Mouse (Mus musculus) midbrain, embryonic 15.5 days (tissue): Measurements from ENCODE around the gene Gm17581. TPM values are rescaled to one million over a fixed set of nuclear protein-coding genes. Genes with fewer than 3 reads are reported as not detected.

Experiments used
- ATAC-seq: fragments of 200-750 bp; cut with Nextera tagmentation; replicated peaks from 2 replicates; pipeline ENCODE4 v1.8.0; 2017; ENCODE audit warnings: moderate TSS enrichment
- H3K27ac ChIP-seq: fragments of 300-500 bp; sonication (generic); 2 replicates; pipeline ENCODE4 v1.5.1; 2015; ENCODE audit warnings: mild to moderate bottlenecking, inconsistent platforms
- H3K27me3 ChIP-seq: fragments of 300-500 bp; sonication (generic); replicated peaks from 2 replicates; pipeline ENCODE4 v1.6.1; 2015; ENCODE audit warnings: inconsistent platforms
- H3K36me3 ChIP-seq: fragments of 300-500 bp; sonication (generic); replicated peaks from 2 replicates; pipeline ENCODE4 v1.6.1; 2015; ENCODE audit warnings: inconsistent platforms
- H3K4me1 ChIP-seq: fragments of 300-500 bp; sonication (generic); 2 replicates; pipeline ENCODE4 v1.6.1; 2015; ENCODE audit warnings: inconsistent platforms
- H3K4me2 ChIP-seq: fragments of 300-500 bp; sonication (generic); 2 replicates; pipeline ENCODE4 v1.6.1; 2015; ENCODE audit warnings: inconsistent platforms, mild to moderate bottlenecking, moderate library complexity
- H3K4me3 ChIP-seq: fragments of 300-500 bp; sonication (generic); 2 replicates; pipeline ENCODE4 v1.5.1; 2015; ENCODE audit warnings: mild to moderate bottlenecking, inconsistent platforms
- H3K9ac ChIP-seq: fragments of 300-500 bp; sonication (generic); 2 replicates; pipeline ENCODE4 v1.6.1; 2015; ENCODE audit warnings: mild to moderate bottlenecking, inconsistent platforms
- H3K9me3 ChIP-seq: fragments of 300-500 bp; sonication (generic); 2 replicates; pipeline ENCODE4 v1.6.1; 2016; ENCODE audit warnings: inconsistent platforms
- WGBS: fragments of 180-500 bp; shearing (Covaris S2); methylation state at CpG from one replicate; pipeline ENCODE4 v1.1.7; 2015; ENCODE audit warnings: mixed read lengths; 5-methylcytosine and 5-hydroxymethylcytosine counted together
- polyA plus RNA-seq: library from polyadenylated mRNA; unstranded; fragments of >200 nt; fragmentation: Nextera tagmentation; extraction: Ambion mirVana; gene quantifications from 2 replicates; pipeline ENCODE4 v1.2.1, GENCODE M21; 2015

Gene Gm17581
- polyA plus RNA-seq, 1 experiment from 2014 or later = not detected

- ATAC-seq = peak; percentile 62; the same call in 1 of the 2 replicates
- Histone ChIP-seq H3K36me3 (no peaks in the 10 kb centered on the region), H3K4me2 (no peak overlapping the region), H3K9ac (no peak overlapping the region), H3K27ac (no peak overlapping the region), H3K4me1 (no peaks in the 10 kb centered on the region), H3K9me3 (no peaks in the 10 kb centered on the region), H3K27me3 (no peaks in the 10 kb centered on the region), H3K4me3 (no peak overlapping the region)
- WGBS = 47% methylated on average over 13 of the region's 13 CpGs
These were observed 29.2 kb upstream of the Gm17581 start for GRCm38 (mm10) chr2:155764679-155765418.

- no peaks in the 10 kb centered on the region for H3K4me1 ChIP-seq
- WGBS = 67% methylated on average over 14 of the region's 14 CpGs
- ATAC-seq = no peak
These were observed 21.3 kb upstream of the Gm17581 start for GRCm38 (mm10) chr2:155756855-155757566.

GRCm38 (mm10) chr2:155755746-155756145 is 20.1 kb upstream of the Gm17581 start:
- Histone ChIP-seq H3K4me1 (peaks cover 6% of the 10 kb centered on the region; the same call in 1 of the 2 replicates), H3K27ac (no peak overlapping the region), H3K9ac (no peak overlapping the region), H3K4me2 (no peak overlapping the region), H3K36me3 (no peaks in the 10 kb centered on the region), H3K9me3 (no peaks in the 10 kb centered on the region), H3K4me3 (no peak overlapping the region), H3K27me3 (peaks cover 8% of the 10 kb centered on the region)
- ATAC-seq = no peak
- WGBS = 7% methylated on average over 1 of the region's 1 CpGs

More at GRCm38 (mm10) chr2:155756855-155757566, 21.3 kb upstream of the Gm17581 start:
- no peak overlapping the region for H3K9ac ChIP-seq
- no peaks in the 10 kb centered on the region for H3K36me3 ChIP-seq
- H3K4me2 ChIP-seq = no peak overlapping the region
- H3K9me3 ChIP-seq = no peaks in the 10 kb centered on the region
- no peak overlapping the region for H3K27ac ChIP-seq
- H3K4me3 ChIP-seq = no peak overlapping the region
- no peaks in the 10 kb centered on the region; the same call in 1 of the 2 replicates for H3K27me3 ChIP-seq

GRCm38 (mm10) chr2:155751014-155751786 is 15.5 kb upstream of the Gm17581 start, which contains the start of gene Procr:
TSS of gene Procr (plus strand) at chr2:155751117.
- WGBS = 5% methylated on average over 25 of the region's 25 CpGs
- Histone ChIP-seq H3K9ac (no peak within 1 kb of the TSS; the same call in 1 of the 2 replicates), H3K9me3 (no peaks in the 10 kb centered on the region), H3K4me3 (peak within 1 kb of the TSS; percentile 23), H3K36me3 (no peaks in the 10 kb centered on the region), H3K4me1 (peaks cover 7% of the 10 kb centered on the region; the same call in 1 of the 2 replicates), H3K4me2 (peak within 1 kb of the TSS; percentile 45), H3K27me3 (peaks cover 8% of the 10 kb centered on the region), H3K27ac (no peak within 1 kb of the TSS)
- ATAC-seq = no peak

- H3K27ac ChIP-seq = no peak overlapping the region
- H3K4me2 ChIP-seq = no peak overlapping the region
- peaks cover 7% of the 10 kb centered on the region; the same call in 1 of the 2 replicates for H3K4me1 ChIP-seq
- H3K9me3 ChIP-seq = no peaks in the 10 kb centered on the region
- H3K4me3 ChIP-seq = no peak overlapping the region
- no peak overlapping the region for H3K9ac ChIP-seq
- peaks cover 8% of the 10 kb centered on the region for H3K27me3 ChIP-seq
- H3K36me3 ChIP-seq = no peaks in the 10 kb centered on the region
- ATAC-seq = no peak
- WGBS = 87% methylated on average over 4 of the region's 4 CpGs
These were observed 13.7 kb upstream of the Gm17581 start for GRCm38 (mm10) chr2:155749394-155749793.

- no peak overlapping the region for H3K9ac ChIP-seq
- H3K4me1 ChIP-seq = no peaks in the 10 kb centered on the region
- 76% methylated on average over 3 of the region's 3 CpGs for WGBS
- no peaks in the 10 kb centered on the region for H3K36me3 ChIP-seq
- ATAC-seq = no peak
- no peaks in the 10 kb centered on the region for H3K27me3 ChIP-seq
- no peak overlapping the region for H3K4me3 ChIP-seq
- H3K9me3 ChIP-seq = no peaks in the 10 kb centered on the region
- no peak overlapping the region for H3K27ac ChIP-seq
- H3K4me2 ChIP-seq = no peak overlapping the region
These were observed 9.8 kb upstream of the Gm17581 start for GRCm38 (mm10) chr2:155745487-155745886.

GRCm38 (mm10) chr2:155743351-155743750 is 7.7 kb upstream of the Gm17581 start:
- H3K27ac ChIP-seq = no peak overlapping the region
- 88% methylated on average over 9 of the region's 9 CpGs for WGBS
- no peaks in the 10 kb centered on the region for H3K9me3 ChIP-seq
- no peak overlapping the region for H3K9ac ChIP-seq
- no peak overlapping the region for H3K4me2 ChIP-seq
- H3K4me3 ChIP-seq = no peak overlapping the region
- no peaks in the 10 kb centered on the region for H3K36me3 ChIP-seq
- no peaks in the 10 kb centered on the region for H3K27me3 ChIP-seq
- no peak for ATAC-seq
- no peaks in the 10 kb centered on the region for H3K4me1 ChIP-seq

GRCm38 (mm10) chr2:155742931-155743337 is 7.3 kb upstream of the Gm17581 start:
- 85% methylated on average over 12 of the region's 12 CpGs for WGBS
- Histone ChIP-seq H3K4me2 (no peak overlapping the region), H3K4me1 (no peaks in the 10 kb centered on the region), H3K4me3 (no peak overlapping the region), H3K36me3 (no peaks in the 10 kb centered on the region), H3K9me3 (no peaks in the 10 kb centered on the region), H3K27ac (no peak overlapping the region), H3K27me3 (no peaks in the 10 kb centered on the region), H3K9ac (no peak overlapping the region)
- ATAC-seq = no peak

GRCm38 (mm10) chr2:155742211-155742610 is 6.5 kb upstream of the Gm17581 start:
- H3K9ac ChIP-seq = no peak overlapping the region
- H3K4me3 ChIP-seq = no peak overlapping the region
- H3K27ac ChIP-seq = no peak overlapping the region
- H3K9me3 ChIP-seq = no peaks in the 10 kb centered on the region
- H3K4me2 ChIP-seq = no peak overlapping the region
- WGBS = 83% methylated on average over 11 of the region's 11 CpGs
- no peaks in the 10 kb centered on the region for H3K36me3 ChIP-seq
- ATAC-seq = no peak
- H3K27me3 ChIP-seq = no peaks in the 10 kb centered on the region
- no peaks in the 10 kb centered on the region for H3K4me1 ChIP-seq

GRCm38 (mm10) chr2:155737803-155738202 is 2.1 kb upstream of the Gm17581 start:
- Histone ChIP-seq H3K4me2 (no peak overlapping the region), H3K36me3 (no peaks in the 10 kb centered on the region), H3K9me3 (no peaks in the 10 kb centered on the region), H3K9ac (no peak overlapping the region), H3K4me3 (no peak overlapping the region), H3K4me1 (no peaks in the 10 kb centered on the region), H3K27me3 (no peaks in the 10 kb centered on the region), H3K27ac (no peak overlapping the region)
- WGBS = 71% methylated on average over 9 of the region's 9 CpGs
- ATAC-seq = no peak

GRCm38 (mm10) chr2:155736936-155737335 is 1.3 kb upstream of the Gm17581 start:
- no peaks in the 10 kb centered on the region for H3K27me3 ChIP-seq
- H3K27ac ChIP-seq = no peak overlapping the region
- no peak overlapping the region for H3K4me3 ChIP-seq
- H3K36me3 ChIP-seq = no peaks in the 10 kb centered on the region
- H3K4me2 ChIP-seq = no peak overlapping the region
- H3K9me3 ChIP-seq = no peaks in the 10 kb centered on the region
- no peaks in the 10 kb centered on the region for H3K4me1 ChIP-seq
- H3K9ac ChIP-seq = no peak overlapping the region
- no peak for ATAC-seq
- WGBS = 89% methylated on average over 6 of the region's 6 CpGs

GRCm38 (mm10) chr2:155735080-155735479 is 586 bp downstream of the Gm17581 start:
- WGBS = 86% methylated on average over 5 of the region's 5 CpGs
- Histone ChIP-seq H3K9me3 (no peaks in the 10 kb centered on the region), H3K4me1 (no peaks in the 10 kb centered on the region), H3K9ac (no peak overlapping the region), H3K27ac (no peak overlapping the region), H3K4me2 (no peak overlapping the region), H3K27me3 (no peaks in the 10 kb centered on the region), H3K36me3 (no peaks in the 10 kb centered on the region), H3K4me3 (no peak overlapping the region)
- no peak for ATAC-seq
